Mouse (Mus musculus) megakaryocyte, embryonic 14.5 days (primary cell): ENCODE results near the gene Polrmt.

Source experiments
- FLI1 ChIP-seq: IDR thresholded peaks from 2 replicates; pipeline ENCODE4 v1.6.1; 2012; ENCODE audit warnings: low read length, inconsistent platforms, mixed read lengths
- GATA1 ChIP-seq: IDR thresholded peaks from 3 replicates; pipeline ENCODE4 v1.6.1; 2012; ENCODE audit warnings: mixed read lengths, low read length, inconsistent platforms, borderline replicate concordance

- TF ChIP-seq GATA1 (no peak), FLI1 (no peak)
Measured at GRCm38 (mm10) chr10:79712029-79712428, 34.4 kb downstream of the Polrmt start.
